Mouse (Mus musculus): ENCODE results near the gene Aldh2. TPM values are rescaled to one million over a fixed set of nuclear protein-coding genes. Genes with fewer than 3 reads are reported as not detected.
"Not testable (repeated sequence)": the region's sequence is repeated elsewhere in the genome, so short reads cannot be mapped to it uniquely, and the experiment has no call there.

Gene Aldh2
- polyA plus RNA-seq, 1 experiment from 2014 or later, result 121 TPM

DNA sequence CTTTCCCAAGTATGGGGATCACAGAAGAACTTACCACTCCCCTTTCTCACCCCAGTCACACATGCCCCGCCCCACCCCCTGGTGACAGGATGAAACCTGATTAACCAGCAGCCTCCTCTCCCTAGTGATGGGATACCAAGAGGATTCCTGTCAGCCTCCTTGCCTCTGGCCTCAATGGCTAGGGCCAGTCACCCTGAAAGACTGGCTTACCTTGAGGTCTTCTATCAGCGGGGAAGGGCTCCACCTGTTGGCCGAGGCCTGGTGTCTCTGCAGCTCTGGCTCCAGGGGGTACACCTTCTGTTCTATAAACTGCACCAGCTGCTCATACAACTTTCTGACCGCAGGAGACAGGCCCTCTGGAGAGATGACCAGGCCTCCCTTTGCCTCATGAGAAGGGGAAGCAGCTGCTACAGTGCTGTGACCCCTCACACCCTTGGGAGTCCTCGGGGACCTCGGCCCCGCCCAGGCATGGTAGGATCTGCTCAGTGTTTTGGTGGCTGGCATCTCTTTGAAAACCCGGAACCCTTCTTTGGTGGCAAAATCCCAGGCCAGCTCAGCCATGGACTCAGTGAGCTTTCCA lies 16.0 kb upstream of the Aldh2 start:
- not testable (repeated sequence) for H3K9me3 ChIP-seq; ATAC-seq (replicated peaks); H3K4me3 ChIP-seq; H3K36me3 ChIP-seq (replicated peaks); H3K4me2 ChIP-seq; H3K9ac ChIP-seq; H3K27me3 ChIP-seq (replicated peaks); H3K27ac ChIP-seq; H3K4me1 ChIP-seq
- 64% methylated on average over 8 of the region's 8 CpGs for WGBS

DNA sequence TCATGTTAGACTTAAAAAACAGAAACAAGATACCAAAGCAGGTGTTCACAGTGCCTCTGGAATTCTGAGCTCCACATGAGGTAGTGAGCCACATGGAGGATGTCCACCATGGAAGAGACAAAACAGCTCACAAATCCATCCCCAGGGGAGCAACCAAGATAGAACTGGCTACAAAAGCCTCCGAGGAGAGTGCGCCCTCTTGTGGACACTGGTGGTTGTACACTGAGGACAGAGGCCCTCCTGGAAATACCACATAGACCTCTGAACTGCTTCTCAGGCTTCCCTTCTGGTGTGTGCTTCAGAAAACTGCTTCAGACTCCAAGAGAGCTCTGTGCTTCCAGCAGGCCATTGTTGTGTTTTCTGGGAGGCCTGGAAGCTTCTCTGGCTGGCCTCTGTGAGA lies 12.5 kb upstream of the Aldh2 start:
- no peak for ATAC-seq (replicated peaks)
- H3K9me3 ChIP-seq, result no peaks in the 10 kb centered on the region
- no peak overlapping the region for H3K27ac ChIP-seq
- 0% methylated on average over 2 of the region's 2 CpGs for WGBS
- no peak overlapping the region for H3K4me3 ChIP-seq
- H3K27me3 ChIP-seq (replicated peaks), result no peaks in the 10 kb centered on the region
- H3K4me2 ChIP-seq, result no peak overlapping the region
- H3K4me1 ChIP-seq, result no peaks in the 10 kb centered on the region; the same call in 1 of the 2 replicates
- no peaks in the 10 kb centered on the region for H3K36me3 ChIP-seq (replicated peaks)
- no peak overlapping the region for H3K9ac ChIP-seq

DNA sequence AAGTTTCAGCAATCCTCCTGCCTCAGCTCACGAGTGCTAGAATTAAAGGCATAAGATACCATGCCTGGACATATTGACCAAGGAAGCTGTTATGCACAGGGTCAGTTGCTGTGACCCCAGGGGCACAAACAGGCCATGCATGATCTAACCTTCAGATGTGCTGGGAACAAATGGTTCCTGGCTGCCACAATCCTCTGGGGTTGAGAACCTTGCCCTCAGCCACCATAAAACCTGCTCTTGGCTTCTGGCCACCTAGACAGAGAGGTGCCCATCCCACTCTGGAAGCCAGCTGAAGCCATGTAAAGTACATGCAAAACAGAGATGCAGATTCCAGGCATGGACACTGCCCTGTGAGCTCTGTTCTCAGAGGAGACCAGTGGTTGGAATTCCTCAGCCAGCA lies 10.2 kb upstream of the Aldh2 start:
- H3K4me3 ChIP-seq; ATAC-seq (replicated peaks): not testable (repeated sequence)

DNA sequence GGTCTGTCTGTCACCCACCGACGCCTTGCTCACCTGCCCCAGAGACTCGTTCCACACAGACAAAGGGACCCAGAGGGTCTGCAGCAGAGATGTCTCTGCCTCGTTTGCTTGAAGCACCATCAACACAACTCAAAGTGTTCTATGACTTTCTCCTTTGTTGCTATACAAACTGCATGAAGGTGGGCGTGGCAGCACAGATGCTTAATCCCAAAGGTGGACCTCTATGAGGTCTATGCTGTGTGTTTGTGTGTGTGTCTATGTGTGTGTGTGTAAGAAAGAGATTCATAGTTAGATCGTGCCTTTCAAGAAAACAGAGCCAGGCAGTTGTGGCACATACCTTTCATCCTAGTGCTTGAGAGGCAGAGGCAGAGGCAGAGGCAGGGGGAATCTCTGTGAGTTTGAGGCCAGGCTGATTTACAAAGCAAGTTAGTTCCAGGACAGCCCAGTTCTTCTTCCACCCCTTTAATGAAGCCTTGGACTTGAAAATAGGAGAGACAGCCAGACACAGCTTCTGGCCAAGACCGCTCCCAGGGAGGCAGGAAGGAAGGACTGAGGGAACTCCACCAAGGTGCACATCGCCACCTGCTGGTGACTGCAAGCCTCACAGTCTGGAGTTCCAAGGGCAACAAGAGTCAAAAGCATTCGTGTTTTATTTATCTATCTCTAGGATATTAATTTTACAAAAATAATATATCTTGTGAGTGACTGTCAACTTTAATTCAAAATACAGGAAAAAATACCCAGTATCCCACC lies 8.1 kb upstream of the Aldh2 start:
- Histone ChIP-seq H3K36me3 (replicated peaks) (no peaks in the 10 kb centered on the region), H3K4me2 (no peak overlapping the region), H3K9ac (no peak overlapping the region), H3K4me3 (no peak overlapping the region), H3K9me3 (no peaks in the 10 kb centered on the region), H3K27ac (no peak overlapping the region), H3K4me1 (no peaks in the 10 kb centered on the region; the same call in 1 of the 2 replicates), H3K27me3 (replicated peaks) (no peaks in the 10 kb centered on the region)
- 37% methylated on average over 9 of the region's 9 CpGs for whole genome bisulfite sequencing
- no peak for ATAC-seq (replicated peaks)

More for the DNA sequence above, 10.2 kb upstream of the Aldh2 start:
- not testable (repeated sequence) for H3K9ac ChIP-seq; H3K27ac ChIP-seq; H3K4me2 ChIP-seq; H3K9me3 ChIP-seq; H3K27me3 ChIP-seq (replicated peaks); H3K4me1 ChIP-seq; H3K36me3 ChIP-seq (replicated peaks)
- 74% methylated on average over 1 of the region's 1 CpGs for WGBS

DNA sequence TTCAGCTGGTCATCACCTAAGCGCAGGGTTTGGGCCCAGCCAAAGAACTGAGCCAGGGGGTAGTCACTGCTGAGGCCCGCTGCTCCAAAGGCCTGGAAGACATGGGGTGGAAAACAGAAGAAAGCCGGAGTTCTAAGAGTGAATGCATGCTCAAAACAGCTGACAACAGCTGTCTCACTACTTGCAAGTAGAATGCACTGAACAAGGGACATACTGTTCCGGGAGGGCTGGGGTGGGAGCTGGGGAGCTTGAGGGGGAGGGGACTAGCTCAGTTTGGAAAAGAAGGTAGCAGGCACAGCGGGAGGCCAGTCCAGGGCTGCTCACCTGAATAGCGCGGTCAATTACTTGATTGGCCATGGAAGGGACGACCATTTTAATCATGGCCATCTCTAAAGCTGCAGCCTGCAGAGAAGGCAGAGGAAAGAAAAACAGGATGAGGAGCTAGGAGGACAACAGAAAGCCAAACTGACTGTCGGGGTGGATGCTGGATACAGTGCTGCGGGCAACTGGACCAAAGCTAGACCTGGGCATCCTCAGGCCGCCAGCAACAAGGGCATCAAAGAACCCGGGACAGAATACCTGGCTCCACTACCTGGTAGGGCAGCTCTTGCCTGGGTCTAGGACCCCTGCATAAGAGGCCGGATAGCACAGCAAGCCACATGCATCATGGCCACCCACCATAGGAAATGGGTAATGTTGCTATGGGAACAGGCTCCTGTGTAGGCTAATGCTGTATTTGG lies 5.4 kb upstream of the Aldh2 start:
- Histone ChIP-seq H3K36me3 (replicated peaks) (no peaks in the 10 kb centered on the region), H3K4me2 (no peak overlapping the region), H3K9me3 (no peaks in the 10 kb centered on the region), H3K27me3 (replicated peaks) (no peaks in the 10 kb centered on the region), H3K27ac (no peak overlapping the region), H3K9ac (no peak overlapping the region), H3K4me1 (peaks cover 9% of the 10 kb centered on the region), H3K4me3 (no peak overlapping the region)
- no peak for ATAC-seq (replicated peaks)
- 68% methylated on average over 13 of the region's 13 CpGs for WGBS

DNA sequence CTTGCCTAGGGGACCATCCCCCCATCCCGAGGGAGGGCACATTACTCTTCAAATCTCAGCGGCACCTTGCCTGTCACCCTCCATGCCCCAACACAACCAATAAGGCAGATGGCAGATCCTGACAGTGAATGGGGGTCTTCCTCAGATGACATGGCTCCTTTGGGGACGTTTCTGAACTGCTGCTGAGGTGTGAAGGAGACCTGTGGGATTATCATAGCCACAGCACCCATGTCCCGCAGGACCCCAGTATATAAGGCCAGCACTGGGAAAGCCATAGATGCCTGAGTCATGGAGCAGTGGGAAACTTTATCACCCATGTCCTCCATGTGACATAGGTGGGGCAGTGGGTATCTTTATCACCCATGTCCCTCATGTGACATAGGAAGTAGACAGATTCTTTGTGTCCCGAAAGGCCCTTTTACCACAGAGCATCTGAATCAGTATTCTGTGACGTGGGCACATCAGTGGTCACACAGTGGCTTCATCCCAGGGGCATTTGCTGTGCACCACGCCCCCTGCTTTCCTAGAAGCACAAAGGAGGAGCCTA lies 4.4 kb upstream of the Aldh2 start:
- no peaks in the 10 kb centered on the region for H3K9me3 ChIP-seq
- 83% methylated on average over 7 of the region's 7 CpGs for WGBS

DNA sequence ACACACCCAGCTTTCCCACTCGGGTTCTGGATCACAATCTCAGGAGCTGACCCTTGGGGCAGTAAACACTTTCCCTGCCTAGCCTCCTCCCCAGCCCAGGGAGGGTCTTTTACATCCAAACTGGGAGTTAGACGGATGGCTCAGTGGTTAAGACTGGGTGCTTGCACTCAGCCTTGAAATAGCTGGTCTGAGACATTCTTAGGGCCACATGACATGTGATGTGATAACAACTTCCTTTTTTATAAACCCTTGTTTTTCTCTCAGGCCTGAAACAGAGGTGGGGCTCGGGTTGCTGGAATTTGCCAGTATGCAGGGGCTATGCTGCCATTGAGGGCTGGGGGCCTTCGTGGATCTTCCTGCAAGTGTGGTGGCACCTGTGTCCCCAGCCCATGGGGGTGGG lies 3.7 kb upstream of the Aldh2 start:
- H3K4me1 ChIP-seq, result peaks cover 23% of the 10 kb centered on the region
- ATAC-seq (replicated peaks), result no peak

More for the DNA sequence above, 4.4 kb upstream of the Aldh2 start:
- H3K4me3 ChIP-seq, result no peak overlapping the region
- H3K27ac ChIP-seq, result no peak overlapping the region
- ATAC-seq (replicated peaks), result no peak
- H3K9ac ChIP-seq, result no peak overlapping the region
- H3K4me2 ChIP-seq, result no peak overlapping the region
- no peaks in the 10 kb centered on the region for H3K36me3 ChIP-seq (replicated peaks)
- H3K4me1 ChIP-seq, result peaks cover 16% of the 10 kb centered on the region
- H3K27me3 ChIP-seq (replicated peaks), result no peaks in the 10 kb centered on the region

DNA sequence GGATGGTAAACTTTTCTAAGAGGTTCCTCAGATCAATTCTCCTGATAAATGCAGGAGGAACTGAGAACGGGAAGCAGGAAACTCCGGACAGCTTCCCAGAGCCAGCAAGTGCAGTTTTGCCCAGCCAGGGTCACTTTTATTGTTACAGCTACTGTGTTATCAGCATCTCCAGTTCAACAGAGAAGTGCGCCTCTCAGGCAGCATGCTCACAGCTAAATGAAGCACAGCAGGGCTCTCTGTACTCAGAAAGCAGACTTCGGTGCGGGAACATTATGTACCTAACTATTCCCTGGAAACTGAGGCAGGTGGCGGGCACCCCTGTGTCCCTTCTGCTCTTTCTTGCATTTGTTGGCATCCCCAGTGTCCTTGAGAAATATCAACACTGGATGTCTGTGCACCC lies 2.6 kb upstream of the Aldh2 start:
- ATAC-seq (replicated peaks), result no peak
- 85% methylated on average over 6 of the region's 6 CpGs for WGBS
- Histone ChIP-seq H3K27me3 (replicated peaks) (no peaks in the 10 kb centered on the region), H3K36me3 (replicated peaks) (no peaks in the 10 kb centered on the region), H3K27ac (no peak overlapping the region), H3K9me3 (no peaks in the 10 kb centered on the region), H3K9ac (no peak overlapping the region), H3K4me3 (no peak overlapping the region), H3K4me1 (peaks cover 30% of the 10 kb centered on the region), H3K4me2 (no peak overlapping the region)

More for the DNA sequence above, 3.7 kb upstream of the Aldh2 start:
- Histone ChIP-seq H3K9ac (no peak overlapping the region), H3K9me3 (no peaks in the 10 kb centered on the region), H3K27ac (no peak overlapping the region), H3K36me3 (replicated peaks) (no peaks in the 10 kb centered on the region), H3K4me2 (no peak overlapping the region), H3K4me3 (no peak overlapping the region), H3K27me3 (replicated peaks) (no peaks in the 10 kb centered on the region)
- WGBS, result 80% methylated on average over 4 of the region's 4 CpGs

DNA sequence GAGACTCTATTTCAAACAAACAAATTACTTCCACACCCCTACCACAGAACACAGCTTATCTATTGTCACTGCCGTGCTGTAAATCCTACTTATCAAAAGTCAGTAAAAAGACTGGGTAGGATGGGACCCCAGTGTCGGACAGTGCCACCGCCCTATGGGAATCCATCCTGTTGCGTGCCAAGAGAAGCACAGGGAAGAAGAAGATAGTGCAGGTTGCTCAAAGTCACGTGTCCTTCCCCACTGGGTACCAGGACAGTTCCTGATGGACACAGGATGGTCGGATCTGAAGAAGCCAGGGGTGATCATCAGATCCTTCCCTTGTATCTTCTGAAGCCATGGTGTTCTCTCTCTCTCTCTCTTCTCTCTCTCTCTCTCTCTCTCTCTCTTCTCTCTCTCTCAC lies 2.1 kb upstream of the Aldh2 start:
- ATAC-seq (replicated peaks), result no peak
- H3K4me3 ChIP-seq, result no peak overlapping the region
- peaks cover 30% of the 10 kb centered on the region for H3K4me1 ChIP-seq
- 75% methylated on average over 6 of the region's 6 CpGs for WGBS
- no peak overlapping the region for H3K27ac ChIP-seq
- no peaks in the 10 kb centered on the region for H3K36me3 ChIP-seq (replicated peaks)
- H3K9ac ChIP-seq, result no peak overlapping the region
- H3K27me3 ChIP-seq (replicated peaks), result no peaks in the 10 kb centered on the region
- no peak overlapping the region for H3K4me2 ChIP-seq
- H3K9me3 ChIP-seq, result no peaks in the 10 kb centered on the region

DNA sequence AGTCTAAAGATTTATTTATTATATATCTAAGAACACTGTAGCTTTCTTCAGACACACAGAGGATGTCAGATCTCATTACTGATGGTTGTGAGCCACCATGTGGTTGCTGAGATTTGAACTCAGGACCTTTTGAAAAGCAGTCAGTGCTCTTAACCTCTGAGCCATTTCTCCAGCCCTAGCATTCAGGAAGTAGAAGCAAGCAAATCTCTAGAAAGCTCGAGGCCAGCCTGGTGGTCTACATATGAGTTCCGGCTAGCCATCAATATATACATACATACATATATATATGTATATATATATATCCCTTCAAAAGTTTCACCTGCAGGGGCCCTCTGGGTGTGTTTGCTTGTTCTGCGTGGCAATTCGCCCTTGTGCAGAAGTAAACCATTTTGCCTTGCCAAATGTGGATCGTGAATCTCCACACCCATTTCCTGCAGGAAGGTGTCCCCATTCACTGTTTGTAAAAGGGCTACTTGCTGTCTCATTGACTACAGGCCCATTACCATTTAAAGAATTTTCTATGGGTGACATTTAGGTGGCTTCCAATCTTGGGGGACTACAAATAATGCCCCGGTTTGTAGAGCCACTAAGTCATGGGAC lies 1.2 kb upstream of the Aldh2 start:
- Histone ChIP-seq H3K4me3 (0 out of 2 replicates have a peak overlapping the region, but pooled peaks have one; percentile 77), H3K4me1 (peaks cover 30% of the 10 kb centered on the region), H3K9ac (peak overlapping the region; percentile 75), H3K9me3 (no peaks in the 10 kb centered on the region), H3K36me3 (replicated peaks) (no peaks in the 10 kb centered on the region), H3K27me3 (replicated peaks) (no peaks in the 10 kb centered on the region), H3K27ac (peak overlapping the region; percentile 77; the same call in 1 of the 2 replicates), H3K4me2 (peak overlapping the region; percentile 98)
- WGBS, result 86% methylated on average over 6 of the region's 6 CpGs
- no peak for ATAC-seq (replicated peaks)

DNA sequence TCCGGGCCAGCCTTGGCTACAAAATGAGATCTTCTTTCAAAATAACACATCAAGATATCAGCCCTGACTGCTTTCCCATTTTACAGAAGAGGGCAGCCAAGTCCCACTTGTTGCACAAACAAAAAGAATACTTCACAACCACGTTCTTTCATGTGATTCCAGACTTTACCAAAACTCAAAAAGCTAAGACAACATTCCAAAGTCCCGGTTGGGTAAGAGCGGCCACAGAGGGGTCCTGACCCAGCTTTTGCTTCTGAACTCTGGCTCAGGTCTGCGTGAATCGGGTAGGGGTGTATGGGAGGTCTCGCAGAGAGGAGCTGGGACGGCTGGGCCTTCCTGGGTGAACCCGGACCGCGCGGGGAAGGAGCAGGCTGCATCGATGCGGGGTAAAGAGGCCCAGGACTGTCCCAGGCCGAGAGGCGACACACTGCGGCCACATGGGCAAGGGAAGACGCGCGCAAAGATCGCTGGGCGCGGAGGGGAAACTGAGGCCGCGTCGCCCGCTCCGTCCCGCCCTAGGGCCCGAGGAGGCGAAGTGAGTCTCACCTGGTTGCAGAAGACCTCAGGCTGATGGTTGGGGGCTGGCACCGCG lies 712 bp downstream of the Aldh2 start:
- Histone ChIP-seq H3K36me3 (replicated peaks) (no peaks in the 10 kb centered on the region), H3K9ac (peak overlapping the region; percentile 75), H3K27ac (peak overlapping the region; percentile 77), H3K4me2 (peak overlapping the region; percentile 98), H3K9me3 (no peaks in the 10 kb centered on the region), H3K4me1 (peaks cover 30% of the 10 kb centered on the region), H3K27me3 (replicated peaks) (no peaks in the 10 kb centered on the region), H3K4me3 (peak overlapping the region; percentile 77)
- WGBS, result 4% methylated on average over 33 of the region's 33 CpGs
- ATAC-seq (replicated peaks), result peak; percentile 41

Measured in midbrain, embryonic 15.5 days (tissue).